Mouse (Mus musculus): ENCODE results near the gene Eomes.
A peak's percentile ranks its signal among the peaks of the same experiment; 100 is the strongest.

Gene Eomes

DNA sequence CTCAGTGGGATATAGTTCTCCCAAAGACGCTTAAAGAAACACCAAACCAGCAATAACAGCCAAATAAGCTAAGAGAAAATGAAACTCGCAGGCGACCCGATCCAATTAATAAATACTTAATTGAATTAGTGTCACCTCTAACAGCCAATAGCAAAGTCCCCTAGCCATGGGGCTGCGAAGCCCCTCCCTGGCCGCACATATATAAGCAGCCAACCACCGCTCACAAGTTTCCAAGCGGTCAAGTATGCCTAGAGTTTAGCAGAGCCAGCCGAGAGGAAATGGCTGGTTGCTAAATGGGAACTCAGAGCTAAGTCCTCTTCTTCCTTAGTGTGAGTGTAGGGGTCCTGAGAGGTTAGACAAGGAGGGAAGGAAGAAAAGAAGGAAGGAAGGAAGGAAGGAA, at the start of gene Eomes:
Gene Eomes (plus strand): TSS at position 252 of the 400 bp plus-strand sequence.
- DNase-seq (ENCODE audit: low spot score) = no peak

DNA sequence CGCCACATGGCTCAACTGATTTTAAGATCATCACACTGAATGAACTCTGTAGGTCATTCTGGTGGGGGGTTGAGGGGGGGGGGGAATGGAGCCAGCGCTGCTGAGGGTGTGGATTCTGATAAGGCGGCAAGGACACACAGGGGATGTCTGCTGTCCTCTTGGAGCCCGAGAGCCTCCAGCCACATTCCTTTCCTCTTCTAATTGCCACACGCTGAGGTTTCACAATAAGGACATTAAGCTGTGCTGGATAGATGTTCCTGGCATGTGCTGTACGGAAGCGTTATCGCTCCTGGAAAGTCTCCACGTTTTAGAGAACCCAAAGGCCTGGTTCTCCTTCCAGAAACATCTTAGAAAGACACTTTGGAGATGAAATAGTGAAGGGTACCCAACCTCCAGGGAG, 33.2 kb upstream of the Eomes start:
- no peak for DNase-seq (ENCODE audit: low spot score)

DNA sequence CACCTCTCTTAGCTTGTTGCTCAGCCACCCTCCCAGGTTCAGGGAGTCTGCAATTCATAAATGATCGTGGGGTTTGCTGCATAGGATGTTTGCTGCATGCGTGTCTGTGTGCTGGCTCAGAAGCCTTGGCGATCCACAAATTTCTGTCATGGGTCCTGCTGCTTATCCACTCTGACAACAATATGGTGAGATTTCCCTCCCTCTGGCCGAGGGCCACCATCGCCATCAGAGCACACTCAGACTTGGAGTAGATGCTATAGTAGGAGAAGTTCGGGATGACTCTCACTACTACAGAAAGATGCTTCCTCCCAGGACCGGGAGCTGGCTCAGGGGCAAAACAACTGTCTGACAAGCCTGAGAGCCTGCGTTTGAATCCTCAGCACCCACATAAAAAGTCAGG, 28.7 kb upstream of the Eomes start:
- DNase-seq (ENCODE audit: low spot score) = no peak

DNA sequence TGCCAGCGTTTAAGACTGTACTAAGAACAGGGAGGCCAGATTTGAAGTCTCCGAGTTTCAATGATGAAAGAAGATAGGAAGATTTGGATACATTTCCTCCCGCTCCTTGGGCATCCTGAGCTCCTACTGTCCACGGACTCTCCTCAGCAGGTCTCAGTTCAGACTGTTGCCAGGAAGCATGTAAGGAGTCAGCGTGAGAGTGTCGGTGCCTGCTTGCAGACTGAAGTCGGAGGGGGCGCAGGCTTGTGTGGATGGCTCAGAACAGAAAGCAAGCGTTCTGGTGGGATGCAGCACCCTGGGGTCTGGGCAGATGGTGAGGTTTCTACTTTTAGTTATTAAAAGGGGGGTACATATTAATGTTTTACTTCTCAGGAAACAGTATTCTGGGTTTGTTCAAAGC, 24.6 kb upstream of the Eomes start:
- no peak for DNase-seq (ENCODE audit: low spot score)

DNA sequence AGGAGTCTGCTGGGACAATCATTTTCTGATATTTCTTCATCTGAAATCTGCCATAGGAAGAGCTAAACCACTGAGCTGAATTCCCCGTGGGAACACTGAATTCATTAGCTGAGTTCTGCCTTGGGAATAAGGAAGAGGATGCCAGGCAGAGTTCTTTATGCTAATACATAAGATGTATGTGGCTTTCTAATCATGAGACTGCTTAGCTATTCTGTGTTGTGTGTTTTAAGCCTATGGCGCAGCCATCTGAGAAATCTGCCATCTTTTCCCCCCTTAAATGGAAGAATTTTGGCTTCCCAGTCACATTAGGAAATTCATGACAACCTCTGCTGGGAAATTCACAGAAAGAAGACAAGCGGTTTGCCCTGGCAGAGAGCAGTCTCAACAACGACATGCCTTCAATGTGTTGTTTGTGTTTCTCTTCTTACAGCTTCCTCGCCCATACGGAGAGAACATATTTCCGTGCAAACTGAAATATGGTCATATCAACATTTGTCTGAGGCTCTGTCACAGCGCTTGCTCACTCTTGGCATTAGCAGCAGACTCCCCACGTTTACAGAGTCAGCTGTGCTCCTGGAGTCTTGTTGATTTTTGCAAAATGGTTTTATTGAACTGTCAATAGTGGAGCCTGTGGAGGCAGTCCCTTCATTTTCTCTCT, 22.7 kb upstream of the Eomes start:
- DNase-seq (ENCODE audit: low spot score) = no peak

DNA sequence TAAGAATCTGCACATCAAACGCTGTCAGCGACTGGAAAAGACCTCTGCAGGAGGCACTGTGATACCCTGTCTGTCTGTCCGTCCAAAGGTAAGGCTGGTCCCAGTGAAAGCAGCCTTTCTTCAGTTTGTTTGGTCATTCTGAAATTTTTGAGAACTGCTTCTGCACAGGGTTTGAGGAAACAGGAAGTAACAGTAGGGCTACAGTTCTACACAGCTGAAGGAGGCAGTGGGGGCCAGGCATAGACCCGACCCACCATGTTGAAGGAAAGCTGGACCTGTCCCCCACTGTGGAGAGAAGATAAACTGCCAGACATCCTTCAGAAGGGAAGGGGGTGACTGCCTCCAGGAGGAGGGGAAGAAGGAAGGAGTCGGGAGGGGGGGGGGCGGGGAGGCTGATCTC, 21.6 kb upstream of the Eomes start:
- no peak for DNase-seq (ENCODE audit: low spot score)

DNA sequence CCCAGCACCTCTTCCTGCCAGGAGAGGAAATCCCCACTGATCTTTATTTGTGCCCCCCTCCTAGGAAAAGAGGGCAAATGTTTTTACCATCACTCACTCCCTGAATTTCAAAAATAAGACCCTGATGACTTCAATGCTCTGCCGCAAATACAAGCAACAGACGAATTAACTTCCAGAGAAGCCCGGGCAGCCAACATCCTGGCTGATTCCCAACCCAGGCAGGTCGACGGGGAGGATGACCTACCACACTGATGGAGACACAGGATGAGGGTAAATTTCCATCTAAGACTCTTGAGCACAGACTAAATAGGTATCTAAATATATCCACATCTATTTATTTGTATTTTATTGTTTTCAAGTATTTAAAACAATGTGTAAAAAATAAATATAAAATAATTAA, 20.0 kb upstream of the Eomes start:
- no peak for DNase-seq (ENCODE audit: low spot score)

DNA sequence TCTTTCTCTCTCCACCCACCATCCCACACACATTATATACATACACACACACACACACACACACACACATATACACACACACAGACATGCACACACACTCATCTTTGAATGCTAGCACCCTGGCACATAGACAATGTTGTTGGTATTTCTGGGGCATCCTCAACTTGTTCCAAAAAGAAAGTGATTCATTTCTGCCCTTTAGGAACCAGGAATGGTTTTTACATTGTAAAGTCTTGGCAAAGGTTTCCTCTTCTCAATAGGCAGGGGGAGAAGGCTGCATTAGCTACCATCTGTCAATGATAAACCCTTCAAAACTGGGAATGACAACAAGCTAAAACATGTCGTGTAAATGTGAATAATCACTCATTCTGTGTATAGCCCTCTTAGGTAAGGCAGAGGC, 14.0 kb upstream of the Eomes start:
- DNase-seq (ENCODE audit: low spot score) = no peak

DNA sequence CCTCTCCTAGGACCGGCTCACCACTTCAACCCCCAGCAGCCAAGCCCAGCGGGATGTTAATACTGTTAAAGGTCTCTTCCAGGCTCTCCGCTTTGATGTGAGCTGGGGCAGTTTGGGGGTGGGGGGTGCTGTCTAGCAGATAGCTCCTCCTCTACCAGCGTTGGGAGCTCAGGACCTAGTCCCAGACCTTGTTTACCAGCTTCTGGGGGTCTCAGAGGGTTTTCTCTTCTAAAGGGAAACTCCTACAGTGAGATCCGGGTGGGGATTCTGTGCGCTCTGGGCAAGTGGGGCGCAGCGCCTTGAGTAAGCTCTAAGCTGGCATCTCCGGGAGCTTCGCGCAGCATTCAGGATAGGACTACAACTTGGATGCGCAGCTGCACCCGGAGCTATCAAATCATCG, 9.7 kb upstream of the Eomes start:
- DNase-seq (ENCODE audit: low spot score) = no peak

DNA sequence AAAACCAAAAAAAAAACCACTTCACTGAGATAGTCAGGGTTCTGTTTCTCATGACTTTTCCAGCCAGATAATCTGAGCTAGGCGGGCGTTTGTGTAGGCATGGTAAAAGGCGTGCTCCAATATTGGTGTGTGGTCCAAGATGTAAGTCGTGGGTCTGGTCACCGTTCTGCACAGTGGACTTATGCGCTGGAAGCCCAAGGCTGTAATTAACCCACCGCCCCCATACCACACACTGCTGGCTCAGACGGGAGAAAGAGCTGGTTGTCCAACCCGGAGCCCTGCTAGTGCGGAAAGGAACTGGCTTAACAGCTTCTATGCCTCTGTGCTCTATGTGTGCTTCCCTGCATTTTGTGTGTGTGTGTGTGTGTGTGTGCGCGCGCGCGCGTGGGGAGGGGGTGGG, 8.7 kb upstream of the Eomes start:
- DNase-seq (ENCODE audit: low spot score) = peak; percentile 40

DNA sequence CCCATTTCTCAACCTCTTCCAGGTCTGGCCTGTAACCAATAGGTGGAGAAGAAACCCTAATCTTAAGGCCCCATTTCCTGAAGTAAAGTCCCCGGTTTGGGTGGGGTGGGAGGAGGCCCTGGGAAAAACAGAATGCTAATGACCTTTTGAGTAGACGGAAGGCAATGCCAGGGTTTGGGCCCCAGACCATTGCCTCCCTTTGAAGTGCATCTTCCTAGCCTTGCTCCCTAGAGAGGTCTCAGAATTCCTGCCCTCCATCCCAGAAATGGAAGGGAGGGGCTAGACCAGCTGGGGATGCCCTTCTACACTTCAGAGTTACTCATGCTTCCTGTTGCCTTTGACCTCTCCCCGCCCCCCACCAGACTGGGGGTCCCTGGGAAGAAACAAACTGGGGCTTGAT, 6.7 kb upstream of the Eomes start:
- no peak for DNase-seq (ENCODE audit: low spot score)

DNA sequence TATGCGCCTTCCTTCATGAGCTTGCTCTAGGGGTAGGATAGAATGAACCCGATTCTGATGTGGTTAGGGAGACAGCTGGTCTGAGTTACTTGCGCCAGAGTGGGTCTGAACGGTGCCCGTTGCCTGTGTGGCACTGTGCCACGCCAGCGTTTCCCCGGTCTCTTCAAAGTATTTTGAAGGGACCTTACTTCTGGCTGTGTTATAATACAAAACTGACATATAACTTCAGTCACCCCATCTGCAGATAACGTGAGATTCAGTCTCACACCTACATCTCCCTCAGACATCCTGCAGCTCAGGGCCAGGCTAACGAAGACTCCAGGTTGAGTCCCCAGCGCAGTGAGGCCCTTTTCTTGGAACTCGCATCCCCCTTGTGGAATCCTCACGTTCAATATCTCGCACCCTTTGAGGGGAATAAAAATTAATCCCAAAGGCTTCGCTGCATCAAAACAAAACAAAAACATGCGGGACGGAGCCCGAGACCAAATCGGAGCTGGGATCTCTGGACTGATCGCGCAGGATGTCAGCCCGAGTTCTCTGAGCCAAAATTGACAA, 1.7 kb upstream of the Eomes start:
- DNase-seq (ENCODE audit: low spot score) = no peak

DNA sequence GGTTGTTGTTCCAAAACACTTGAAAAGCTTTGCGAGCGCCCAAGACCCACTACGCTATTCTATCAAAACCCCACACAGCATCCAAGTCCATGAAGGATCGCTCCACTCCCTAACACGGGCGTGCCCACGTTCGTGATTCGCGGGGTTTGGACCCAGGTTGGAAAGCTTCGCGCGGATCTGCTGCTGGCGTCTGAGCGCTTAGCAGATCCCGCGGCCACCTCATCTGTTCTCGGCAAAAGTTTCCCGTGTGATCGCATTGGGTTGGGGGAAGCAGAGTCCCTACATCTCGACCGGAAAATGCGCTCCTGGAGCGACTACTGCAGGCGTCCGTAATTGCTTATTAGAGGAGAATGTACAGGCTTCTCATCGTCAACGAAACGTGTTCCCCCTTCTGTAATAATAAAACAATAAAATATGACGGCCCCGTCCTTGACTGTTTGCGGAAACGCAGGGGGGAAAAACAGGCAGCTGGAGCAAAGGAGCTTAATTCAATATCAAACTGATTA, 1.2 kb upstream of the Eomes start:
- DNase-seq (ENCODE audit: low spot score) = peak; percentile 56

DNA sequence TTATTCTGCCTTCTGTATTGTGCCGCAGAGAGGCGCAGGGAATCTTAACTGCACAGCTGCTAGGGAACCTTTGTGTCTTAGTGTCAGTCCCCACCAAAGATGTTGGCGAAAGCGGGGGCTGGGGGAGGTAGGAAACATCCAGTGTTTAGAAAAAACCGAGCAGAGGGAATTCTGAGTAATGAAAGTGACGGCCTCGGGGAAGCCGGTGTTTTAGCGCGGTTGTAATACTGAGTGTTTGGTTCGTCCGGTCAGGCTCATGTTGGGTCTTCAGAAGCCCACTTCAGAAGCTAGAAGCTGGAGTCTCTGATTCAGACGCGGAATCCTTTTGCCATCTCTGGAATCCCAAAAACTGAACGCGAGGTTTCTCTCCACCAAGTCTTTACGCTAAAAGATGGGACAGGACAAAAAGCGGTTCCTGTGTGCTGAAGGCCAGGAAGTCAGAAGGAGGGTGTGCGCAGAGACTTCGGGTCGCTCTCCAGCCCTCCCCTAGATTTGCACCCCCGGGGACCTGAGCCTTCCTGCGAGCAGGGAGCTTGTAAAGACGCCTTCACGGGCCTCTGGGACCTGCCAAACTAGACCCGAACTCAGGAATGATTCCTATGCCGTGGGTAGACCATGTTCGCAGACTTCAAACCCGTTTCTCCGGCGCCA, 606 bp upstream of the Eomes start:
- DNase-seq (ENCODE audit: low spot score) = peak; percentile 30

DNA sequence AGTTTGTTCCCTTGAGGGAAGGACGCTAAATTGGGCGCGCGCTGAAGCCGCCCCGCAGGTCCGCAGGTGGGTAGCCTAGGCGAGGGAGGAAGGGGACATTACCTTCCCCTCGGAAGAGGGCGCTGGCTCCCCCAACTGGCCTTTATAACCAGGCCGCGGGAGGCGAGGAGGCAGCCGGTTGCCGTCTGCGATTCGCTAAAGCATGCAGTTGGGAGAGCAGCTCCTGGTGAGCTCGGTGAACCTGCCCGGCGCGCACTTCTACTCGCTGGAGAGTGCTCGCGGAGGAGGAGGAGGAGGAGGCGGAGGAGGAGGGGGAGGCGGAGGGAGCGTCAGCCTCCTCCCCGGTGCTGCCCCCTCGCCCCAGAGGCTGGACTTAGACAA, 436 bp downstream of the Eomes start:
- peak; percentile 69 for DNase-seq (ENCODE audit: low spot score)

DNA sequence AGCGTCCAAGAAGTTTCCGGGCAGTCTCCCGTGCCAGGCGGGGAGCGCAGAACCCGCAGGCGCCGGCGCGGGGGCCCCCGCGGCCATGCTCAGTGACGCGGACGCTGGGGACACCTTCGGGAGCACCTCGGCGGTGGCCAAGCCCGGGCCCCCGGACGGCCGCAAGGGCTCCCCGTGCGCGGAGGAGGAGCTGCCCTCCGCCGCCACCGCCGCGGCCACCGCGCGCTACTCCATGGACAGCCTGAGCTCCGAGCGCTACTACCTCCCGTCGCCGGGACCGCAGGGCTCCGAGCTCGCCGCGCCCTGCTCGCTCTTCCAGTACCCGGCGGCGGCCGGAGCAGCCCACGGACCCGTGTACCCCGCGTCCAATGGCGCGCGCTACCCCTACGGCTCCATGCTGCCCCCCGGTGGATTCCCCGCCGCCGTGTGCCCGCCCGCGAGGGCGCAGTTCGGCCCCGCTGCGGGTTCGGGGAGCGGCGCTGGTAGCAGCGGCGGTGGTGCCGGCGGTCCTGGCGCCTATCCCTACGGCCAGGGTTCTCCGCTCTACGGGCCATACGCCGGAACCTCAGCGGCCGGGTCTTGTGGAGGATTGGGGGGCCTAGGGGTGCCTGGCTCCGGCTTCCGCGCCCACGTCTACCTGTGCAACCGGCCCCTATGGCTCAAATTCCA, 961 bp downstream of the Eomes start:
- DNase-seq (ENCODE audit: low spot score) = peak; percentile 53

DNA sequence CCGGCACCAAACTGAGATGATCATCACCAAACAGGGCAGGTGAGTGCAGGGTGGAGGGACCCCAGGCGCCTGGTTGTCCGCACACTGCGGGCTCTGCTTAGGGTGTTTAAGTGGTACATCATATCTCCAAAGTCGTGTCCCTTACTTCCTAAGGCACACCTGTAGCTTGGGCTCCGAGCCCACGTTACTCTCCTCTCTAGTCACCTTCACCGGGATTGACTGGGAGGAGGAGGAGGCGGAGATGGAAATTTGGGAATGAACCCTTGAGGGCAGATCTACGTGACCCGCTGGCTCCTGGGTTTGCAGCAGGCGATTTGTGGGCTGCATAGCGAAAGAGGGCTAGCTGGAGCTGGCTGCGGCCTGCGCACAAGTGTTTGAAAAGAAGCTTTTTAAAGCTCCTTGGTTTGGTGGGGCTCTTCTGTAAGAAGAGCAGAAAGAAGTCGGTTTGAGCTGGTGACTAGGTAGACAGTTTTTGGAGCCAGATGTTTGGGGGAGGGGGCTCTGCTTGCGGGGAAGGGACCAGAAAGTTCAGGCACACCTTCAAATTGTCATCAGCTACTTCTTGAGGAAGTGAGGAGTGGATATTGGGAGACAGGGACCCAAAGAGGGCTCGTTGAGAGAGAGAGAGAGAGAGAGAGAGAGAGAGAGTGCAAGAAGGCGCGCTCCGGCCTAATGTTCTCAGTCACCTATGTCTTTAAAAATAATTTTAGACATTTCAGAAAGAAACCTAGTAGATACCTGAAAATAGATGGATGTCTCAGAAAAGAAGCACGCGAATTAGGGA, 1.7 kb downstream of the Eomes start:
- DNase-seq (ENCODE audit: low spot score) = peak; percentile 31

DNA sequence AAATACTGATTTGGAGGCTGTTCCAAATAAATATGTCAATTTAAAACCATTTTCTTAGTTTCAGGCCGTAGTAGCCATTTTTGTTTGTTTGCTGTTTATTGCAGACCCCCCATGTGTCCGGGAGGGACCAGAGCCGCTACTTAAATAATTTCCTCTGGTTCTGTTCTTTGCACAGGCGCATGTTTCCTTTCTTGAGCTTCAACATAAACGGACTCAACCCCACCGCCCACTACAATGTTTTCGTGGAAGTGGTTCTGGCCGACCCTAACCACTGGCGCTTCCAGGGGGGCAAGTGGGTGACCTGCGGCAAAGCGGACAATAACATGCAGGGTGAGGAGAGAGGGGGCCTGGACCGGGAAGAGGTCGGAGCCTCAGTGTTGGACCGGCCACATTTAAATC, 2.3 kb downstream of the Eomes start:
- DNase-seq (ENCODE audit: low spot score) = no peak

DNA sequence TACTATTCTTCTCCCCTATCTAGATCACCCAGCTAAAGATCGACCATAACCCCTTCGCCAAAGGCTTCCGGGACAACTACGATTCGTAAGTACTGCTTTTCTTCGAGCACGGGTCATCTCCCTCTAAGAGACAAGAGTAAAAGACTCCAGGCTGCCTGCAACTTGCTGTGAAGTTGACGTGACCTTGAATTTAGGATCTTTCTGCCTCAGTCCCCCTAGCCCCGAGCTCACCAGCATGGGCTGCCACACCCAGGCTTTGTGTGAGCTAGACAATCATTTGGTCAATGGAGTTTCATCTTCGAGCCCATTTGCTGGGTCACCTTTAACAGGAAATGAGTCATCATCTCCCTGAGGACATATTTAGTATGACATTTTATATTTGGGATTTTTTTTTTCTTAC, 4.2 kb downstream of the Eomes start:
- DNase-seq (ENCODE audit: low spot score) = no peak

DNA sequence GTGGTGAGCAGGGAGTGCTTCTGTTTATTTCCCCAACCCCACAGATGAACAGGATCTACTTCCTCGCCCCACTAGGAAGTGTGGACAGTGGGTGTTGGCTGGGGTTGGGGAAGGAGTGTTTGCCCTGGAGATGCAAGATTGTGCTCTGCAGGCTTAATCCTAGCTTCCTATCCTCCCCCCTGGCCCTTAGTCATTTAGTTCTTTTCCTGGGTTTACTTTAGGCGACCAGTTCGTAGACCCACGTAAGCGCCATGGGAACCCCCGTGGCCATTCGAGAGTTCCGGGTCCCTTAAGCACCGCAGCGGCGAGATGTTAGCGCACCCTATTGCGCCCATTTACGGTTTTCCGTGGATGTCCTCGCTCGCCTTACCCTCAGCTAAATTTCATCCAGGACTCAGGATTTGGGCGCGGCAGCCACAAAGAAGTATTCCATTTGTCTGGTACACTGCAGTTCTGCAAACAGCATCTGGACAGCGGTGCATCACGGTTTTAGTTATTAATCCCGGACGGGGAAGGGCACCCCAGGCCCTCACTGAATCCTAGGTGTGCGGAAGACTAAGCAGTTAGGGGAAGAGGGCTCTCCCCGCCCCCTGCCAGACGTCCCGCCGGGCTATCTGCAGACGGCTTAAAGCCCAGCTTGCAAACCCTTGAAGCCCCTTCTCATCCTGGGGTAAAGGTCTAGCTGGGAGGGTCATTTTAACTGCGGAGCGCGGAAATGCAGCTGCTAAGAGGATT, 8.5 kb downstream of the Eomes start:
- peak; percentile 40 for DNase-seq (ENCODE audit: low spot score)

DNA sequence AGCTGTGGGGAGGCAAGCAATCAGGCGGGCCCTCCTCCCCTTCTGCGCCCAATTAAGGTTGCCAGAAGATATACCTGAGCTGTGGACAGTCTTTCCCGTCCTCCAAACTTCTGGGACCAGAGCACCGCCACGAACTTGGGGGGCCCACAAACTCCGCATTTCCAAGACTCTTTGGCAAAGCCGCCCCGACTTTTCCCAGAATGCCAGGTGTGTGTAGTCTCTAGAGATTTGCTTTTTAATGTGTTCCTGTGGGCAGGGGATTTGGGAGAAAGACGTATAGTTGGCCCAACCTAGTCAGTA, 9.0 kb downstream of the Eomes start:
- DNase-seq (ENCODE audit: low spot score) = no peak

DNA sequence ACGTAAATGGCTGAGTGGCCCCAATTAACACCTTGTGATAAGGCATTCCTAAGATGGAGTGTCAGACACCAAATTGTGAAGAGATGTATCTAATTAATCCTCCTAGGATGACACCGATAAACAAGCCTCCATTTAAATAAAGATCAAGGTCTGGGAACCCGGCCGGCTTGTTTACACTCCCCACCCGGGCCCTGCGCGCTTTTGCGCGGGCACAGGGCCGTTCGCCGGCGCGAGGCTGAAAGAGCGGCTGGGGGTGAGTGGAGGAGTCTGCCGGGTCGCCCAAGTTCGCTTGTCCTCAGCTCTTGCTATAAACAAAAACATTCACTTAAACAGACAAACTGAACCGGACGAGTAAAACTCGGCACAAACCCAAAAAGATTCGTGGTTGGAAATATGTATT, 9.6 kb downstream of the Eomes start:
- DNase-seq (ENCODE audit: low spot score) = no peak

All from embryo, embryonic 10 days (tissue).